Mouse (Mus musculus): Measurements from ENCODE around the gene Tnfrsf23.
"Not testable (repeated sequence)": the region's sequence is repeated elsewhere in the genome, so short reads cannot be mapped to it uniquely, and the experiment has no call there.

Gene Tnfrsf23

DNA sequence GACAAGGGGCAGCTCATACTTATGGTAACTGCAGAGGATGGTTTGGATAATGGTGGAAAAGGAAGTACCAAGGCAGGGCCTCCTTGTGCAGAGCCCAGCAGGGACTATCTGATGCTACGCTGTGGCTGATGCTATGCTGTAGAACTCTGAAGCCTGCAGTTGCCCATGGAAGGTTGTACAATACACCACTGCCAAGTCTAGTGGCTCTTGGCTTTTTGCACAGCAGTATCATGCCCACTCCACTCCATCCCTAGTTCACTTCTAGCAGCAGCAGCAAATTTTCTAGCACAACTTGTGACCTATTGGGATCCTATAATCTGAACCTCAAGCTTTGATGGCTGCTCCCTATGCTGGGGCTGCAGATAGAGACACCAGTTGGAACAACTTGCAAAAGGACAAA, 4.1 kb downstream of the Tnfrsf23 start:
- no peak for DNase-seq (ENCODE audit: low spot score)

DNA sequence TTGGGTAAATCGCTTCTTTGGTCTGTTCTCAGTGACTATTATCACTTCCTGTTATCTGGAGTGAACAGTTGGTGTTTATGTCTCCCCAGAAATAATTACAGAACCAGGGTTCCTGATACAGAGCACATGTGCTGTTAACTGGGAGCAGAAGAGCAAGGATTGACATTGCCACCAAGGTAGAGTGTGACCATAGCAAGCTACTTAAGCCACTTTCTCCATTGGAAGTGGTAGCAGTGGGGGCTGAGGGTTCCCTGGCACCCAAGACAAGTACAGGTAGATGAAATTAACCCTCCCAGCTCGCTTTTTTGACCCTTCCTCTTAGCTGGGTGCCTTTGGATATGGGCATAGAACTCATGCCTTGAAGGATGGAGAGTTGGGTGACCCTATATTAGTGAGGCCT, 4.8 kb downstream of the Tnfrsf23 start:
- not testable (repeated sequence) for DNase-seq (ENCODE audit: low spot score)

DNA sequence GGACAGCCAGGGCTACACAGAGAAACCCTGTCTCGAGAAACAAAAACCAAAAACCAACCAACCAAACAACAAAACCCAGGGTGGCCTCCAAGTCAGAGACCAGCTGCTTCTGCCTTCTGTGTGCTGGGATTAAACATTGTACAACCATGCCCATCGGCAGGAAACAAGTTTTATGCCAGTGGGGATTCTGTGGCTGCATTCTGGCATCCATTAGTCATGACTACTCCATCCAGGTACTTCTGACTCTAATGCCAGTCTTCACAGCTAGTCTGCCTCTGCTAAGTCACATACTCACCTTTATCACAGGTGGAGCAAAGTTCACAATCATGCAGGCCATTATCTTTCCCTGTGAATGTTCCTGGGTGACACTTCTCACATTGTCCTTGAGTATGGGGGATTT, 6.0 kb downstream of the Tnfrsf23 start:
- DNase-seq (ENCODE audit: low spot score) = not testable (repeated sequence)

DNA sequence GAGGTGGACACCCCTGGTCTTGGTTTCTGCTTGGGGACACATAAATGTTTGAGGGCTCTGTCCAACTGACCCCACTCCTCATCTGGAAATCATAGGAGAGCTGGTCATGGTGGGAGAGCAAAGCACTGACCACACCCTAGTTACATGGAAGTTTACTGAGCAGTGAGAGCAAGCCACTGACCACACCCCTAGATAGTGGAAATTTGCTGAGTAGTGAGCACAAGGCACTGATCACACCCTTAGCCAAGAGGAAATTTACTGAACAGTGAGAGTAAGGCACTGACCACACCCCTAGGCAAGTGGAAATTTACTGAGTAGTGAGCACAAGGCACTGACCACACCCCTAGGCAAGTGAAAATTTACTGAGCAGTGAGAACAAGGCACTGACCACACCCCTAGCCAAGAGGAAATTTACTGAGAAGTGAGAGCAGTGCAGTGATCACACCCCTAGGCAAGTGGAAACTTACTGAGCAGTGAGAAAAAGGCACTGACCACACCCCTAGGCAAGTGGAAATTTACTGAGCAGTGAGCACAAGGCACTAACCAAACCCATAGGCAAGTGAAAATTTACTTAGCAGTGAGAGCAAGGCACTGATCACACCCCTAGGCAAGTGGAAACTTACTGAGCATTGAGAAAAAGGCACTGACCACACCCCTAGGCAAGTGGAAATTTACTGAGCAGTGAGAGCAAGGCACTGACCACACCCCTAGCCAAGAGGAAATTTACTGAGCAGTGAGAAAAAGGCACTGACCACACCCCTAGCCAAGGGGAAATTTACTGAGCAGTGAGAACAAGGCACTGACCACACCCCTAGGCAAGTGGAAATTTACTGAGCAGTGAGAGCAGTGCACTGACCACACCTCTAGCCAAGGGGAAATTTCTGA, 19.0 kb downstream of the Tnfrsf23 start:
- no peak for DNase-seq (ENCODE audit: low spot score)

- no peak for DNase-seq (ENCODE audit: low spot score)
These were observed 22.2 kb downstream of the Tnfrsf23 start for GRCm38 (mm10) chr7:143663470-143663869.

GRCm38 (mm10) chr7:143660797-143661196, 24.9 kb downstream of the Tnfrsf23 start:
- DNase-seq (ENCODE audit: low spot score) = no peak

DNA sequence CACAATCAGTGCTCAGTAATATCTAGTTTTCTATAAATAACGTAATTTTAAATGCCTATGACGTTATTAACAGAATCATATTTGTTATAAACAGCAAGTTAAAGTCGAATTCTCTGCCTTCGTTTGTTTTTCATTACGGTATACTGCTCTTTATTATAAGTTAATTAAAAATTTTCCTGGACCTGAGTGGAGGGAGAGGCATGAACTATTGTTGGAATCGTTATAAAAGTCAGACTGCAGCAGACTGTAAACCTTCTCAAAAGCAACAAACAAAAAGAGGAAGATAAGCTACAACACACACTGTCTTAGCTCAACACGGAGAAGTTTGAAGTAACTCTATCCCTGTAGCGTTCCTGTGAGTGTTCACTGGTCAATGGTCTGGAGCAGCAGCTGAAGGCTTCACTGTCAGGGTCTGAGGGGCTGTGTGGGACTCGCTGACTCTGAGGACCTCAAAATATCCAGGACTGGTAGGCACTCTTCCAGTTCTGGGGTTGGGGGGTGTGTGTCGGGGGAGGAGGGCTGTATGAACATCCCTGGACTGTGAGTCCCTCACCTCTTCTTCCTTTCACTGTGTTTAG, 35.8 kb downstream of the Tnfrsf23 start:
- not testable (repeated sequence) for DNase-seq (ENCODE audit: low spot score)

GRCm38 (mm10) chr7:143649034-143649768, 36.5 kb downstream of the Tnfrsf23 start, which contains the start of gene Tnfrsf22:
Tnfrsf22 (minus strand) TSS chr7:143649661.
- DNase-seq (ENCODE audit: low spot score) = peak; percentile 56

DNA sequence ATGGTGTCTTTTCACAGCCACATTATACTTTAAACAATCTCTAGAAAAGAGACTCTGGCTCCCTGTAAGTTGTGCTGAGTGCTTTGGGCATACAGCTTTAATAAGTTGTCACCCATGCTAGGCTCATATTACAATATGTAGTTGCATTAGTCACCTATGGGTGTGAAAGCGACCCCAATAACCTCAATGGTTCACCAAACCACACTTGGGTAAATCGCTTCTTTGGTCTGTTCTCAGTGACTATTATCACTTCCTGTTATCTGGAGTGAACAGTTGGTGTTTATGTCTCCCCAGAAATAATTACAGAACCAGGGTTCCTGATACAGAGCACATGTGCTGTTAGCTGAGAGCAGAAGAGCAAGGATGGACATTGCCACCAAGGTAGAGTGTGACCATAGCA, 41.7 kb downstream of the Tnfrsf23 start:
- DNase-seq (ENCODE audit: low spot score) = not testable (repeated sequence)

- DNase-seq (ENCODE audit: low spot score) = no peak
These were observed 49.0 kb downstream of the Tnfrsf23 start for GRCm38 (mm10) chr7:143636674-143637073.

- DNase-seq (ENCODE audit: low spot score) = no peak
These were observed 54.2 kb downstream of the Tnfrsf23 start for GRCm38 (mm10) chr7:143631503-143631902.

GRCm38 (mm10) chr7:143629501-143629900, 56.2 kb downstream of the Tnfrsf23 start:
- DNase-seq (ENCODE audit: low spot score) = no peak

DNA sequence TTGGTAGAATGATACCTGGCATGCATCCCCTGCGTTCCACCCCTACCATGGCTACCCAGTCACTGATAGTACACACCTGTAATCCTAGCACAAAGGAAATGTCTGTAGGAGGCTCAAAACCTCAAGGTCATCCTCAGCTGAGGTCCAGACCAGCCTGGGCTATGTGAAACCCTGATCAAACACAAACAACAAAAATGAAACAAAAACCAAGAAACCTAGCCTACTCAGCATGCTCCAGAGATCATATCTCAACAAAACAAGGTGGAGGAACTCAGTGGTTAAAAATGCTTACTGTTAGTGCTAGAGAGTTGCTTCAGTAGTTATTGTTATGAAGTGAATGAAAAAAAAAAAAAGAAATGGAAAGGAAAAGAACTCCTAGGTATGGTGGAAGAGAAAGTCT, 57.1 kb downstream of the Tnfrsf23 start, which contains the start of gene Tnfrsf26:
TSS of gene Tnfrsf26 (minus strand) at position 183 of the 400 bp plus-strand sequence.
- no peak for DNase-seq (ENCODE audit: low spot score)

- no peak for DNase-seq (ENCODE audit: low spot score)
These were observed 58.0 kb downstream of the Tnfrsf23 start for GRCm38 (mm10) chr7:143627555-143628286.

DNA sequence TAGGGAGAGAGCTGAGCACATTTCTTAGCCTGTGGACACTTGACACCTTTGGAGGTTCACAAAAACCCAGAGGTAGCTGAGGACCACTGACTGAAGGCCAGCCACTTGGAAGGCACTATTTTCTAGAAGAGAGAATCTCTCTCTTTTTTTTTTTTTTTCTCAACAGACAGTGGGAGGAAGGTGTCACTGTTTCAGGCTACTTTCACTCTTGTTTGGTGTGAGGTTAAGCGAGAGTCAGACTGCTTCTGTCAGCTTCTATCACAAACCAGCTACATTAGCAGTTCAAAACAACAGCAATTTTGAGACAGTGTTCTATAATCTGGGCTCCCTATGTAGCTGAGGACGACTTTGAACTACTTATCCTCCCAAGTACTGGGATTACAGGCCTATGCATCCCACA, 59.5 kb downstream of the Tnfrsf23 start:
- no peak for DNase-seq (ENCODE audit: low spot score)

DNA sequence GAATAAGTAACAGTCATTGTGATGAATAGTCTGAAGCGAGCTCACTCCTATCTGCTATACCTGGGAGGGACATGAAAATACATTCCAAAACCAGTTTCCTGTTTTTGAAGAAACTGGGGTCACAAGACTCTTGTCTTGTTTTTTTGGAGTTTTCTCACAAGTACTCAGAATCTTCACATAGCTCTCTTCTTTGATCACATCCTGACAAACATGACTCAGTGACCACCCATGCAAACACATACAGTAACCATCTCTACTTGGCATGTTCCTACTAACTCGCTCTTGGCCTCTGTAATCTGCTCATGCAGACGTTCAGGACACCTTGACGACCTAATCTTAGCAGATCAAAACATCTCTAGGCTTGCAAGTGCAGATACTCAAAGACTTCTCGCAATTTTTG, 60.5 kb downstream of the Tnfrsf23 start:
- DNase-seq (ENCODE audit: low spot score) = no peak

- no peak for DNase-seq (ENCODE audit: low spot score)
These were observed 61.1 kb downstream of the Tnfrsf23 start for GRCm38 (mm10) chr7:143624561-143624960.

- no peak for DNase-seq (ENCODE audit: low spot score)
These were observed 64.7 kb downstream of the Tnfrsf23 start for GRCm38 (mm10) chr7:143620951-143621350.

Data from c-Kit-positive CD71-positive TER-119-positive erythroid progenitor cells, embryonic 14.5 days (primary cell).